Mouse (Mus musculus): Measurements from ENCODE around the gene Tmprss5.
A peak's percentile ranks its signal among the peaks of the same experiment; 100 is the strongest.

Gene Tmprss5

GRCm38 (mm10) chr9:49081107-49081506 lies at the start of gene Tmprss5:
Gene Tmprss5 (plus strand): TSS chr9:49081260.
- no peak for DNase-seq

GRCm38 (mm10) chr9:49034764-49035163 lies 46.3 kb upstream of the Tmprss5 start:
- no peak for DNase-seq

GRCm38 (mm10) chr9:49050901-49051300 lies 30.2 kb upstream of the Tmprss5 start:
- no peak for DNase-seq

- DNase-seq, result peak; percentile 55 to 57
These were observed 29.7 kb upstream of the Tmprss5 start for GRCm38 (mm10) chr9:49051349-49051748.

GRCm38 (mm10) chr9:49054028-49054427 lies 27.0 kb upstream of the Tmprss5 start:
- DNase-seq, result no peak

DNA sequence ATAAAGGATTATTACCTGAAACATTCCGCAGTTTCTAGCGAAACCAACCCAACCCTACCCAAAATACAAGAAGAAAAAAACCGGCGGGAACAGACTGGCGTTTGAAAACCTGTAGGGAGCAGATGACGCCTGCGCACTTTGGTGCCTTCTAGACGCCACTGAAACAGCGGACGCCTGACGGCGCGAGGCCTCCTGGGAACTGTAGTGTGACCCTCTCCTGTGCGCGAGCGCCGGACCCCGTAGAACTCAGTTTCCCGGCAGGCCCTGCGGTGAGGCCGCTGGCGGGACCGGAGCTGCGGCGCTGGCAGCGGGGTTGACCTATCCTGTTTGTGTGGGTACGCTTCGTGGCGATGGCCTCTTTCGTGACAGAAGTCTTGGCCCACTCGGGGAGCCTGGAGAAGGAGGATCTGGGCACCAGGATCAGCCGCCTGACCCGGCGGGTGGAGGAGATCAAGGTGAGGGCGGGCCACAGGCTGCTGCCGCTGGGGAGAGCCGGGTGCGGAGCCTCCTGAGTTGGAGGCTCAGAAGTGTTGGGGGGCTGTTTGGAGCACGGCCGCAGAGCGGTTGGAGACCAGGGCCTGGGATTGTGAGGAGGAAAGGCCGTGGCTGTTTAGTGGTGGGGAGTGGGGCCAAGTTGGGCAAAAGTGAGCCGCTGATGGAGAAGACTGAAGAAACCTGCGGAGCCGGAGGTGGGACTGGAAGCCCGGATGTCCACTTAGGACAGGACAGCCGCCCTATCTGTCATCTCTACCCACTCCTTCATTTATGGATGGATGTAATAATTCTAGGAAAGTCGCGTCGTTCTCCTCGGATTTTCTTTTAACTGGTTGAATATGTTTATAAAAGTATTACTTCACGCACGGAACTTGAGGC lies 25.5 kb upstream of the Tmprss5 start, which contains the start of gene Zw10:
TSS of gene Zw10 (plus strand) at position 281 of the 873 bp plus-strand sequence.
- DNase-seq, result peak; percentile 90 to 93

DNA sequence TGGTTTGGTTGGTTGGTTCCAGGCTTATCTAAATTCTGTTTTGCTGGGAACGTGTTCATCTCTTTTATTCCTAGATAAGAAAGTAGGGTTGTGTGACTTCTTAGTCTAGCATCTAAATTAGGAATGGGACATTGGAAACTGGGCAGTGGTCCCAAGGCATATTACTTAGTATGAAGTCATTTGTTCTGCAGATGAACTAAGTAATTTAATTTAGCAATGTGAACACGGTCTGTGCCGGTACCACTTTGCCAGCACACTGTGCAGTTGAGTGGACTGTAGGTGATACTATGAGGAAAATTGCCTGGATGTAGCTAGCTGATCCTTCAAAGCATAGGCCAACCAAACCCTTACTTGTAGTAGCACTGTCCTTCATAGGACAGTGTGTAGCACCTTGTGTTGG lies 4.2 kb upstream of the Tmprss5 start:
- DNase-seq, result no peak

DNA sequence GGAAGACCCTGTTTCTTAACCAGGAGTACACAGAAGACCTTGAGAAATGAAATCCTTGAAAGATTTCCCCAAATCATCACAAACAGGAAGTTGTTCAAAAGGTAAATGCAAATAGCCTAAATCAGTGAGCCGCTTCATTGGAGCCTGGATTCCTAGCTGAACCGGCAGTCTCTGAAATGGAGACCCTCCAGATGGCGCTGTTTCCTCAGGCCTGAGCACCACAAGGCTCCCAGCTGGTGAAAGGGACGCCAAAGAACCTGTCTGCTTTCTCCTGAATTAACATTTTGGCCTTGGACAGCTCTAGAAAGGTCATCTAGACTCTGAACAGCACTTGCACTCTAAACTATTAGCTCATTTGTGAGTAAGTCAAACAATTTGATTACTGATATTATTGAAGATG lies 501 bp downstream of the Tmprss5 start:
- DNase-seq, result peak; percentile 38 to 39

DNA sequence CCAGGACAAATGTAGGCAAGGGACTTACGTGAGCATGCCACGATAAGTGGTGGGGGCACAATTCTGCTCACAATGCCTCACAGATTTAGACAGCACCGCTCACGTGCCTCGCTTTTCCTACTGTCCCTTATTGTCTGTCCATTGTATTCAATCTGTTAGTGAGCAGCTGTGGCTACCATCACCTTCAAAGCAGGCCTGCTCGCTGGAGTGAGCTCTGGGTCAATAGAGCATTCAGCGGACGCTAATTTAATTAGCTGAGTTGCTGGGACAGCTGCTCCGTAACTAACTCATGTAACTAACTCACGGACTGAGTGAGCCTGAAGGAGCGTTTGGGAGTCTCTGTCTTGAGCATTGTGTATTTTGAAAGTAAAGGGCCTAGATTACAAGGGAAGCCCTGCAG lies 6.3 kb downstream of the Tmprss5 start:
- no peak for DNase-seq

GRCm38 (mm10) chr9:49098871-49099270 lies 17.8 kb downstream of the Tmprss5 start:
- no peak for DNase-seq

- DNase-seq, result no peak
These were observed 21.3 kb downstream of the Tmprss5 start for GRCm38 (mm10) chr9:49102328-49102727.

DNA sequence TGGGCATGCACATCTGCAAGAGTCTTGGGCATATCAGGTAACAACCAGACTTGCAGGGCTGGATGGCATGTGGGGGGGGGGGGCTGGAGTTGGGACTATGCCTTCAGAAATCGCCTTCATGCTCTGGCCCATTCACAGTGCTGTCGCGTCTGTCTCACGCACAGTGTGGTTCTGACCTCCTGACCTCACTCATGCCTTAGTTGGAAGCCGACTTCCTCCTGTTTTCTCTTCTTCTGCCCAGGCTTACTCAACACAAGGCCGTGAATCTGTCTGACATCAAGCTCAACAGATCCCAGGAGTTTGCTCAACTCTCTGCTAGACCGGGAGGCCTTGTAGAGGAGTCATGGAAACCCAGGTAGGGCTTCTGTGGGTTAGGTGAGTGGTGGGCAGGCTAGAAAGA lies 28.0 kb downstream of the Tmprss5 start:
- no peak for DNase-seq

- DNase-seq, result no peak
These were observed 29.6 kb downstream of the Tmprss5 start for GRCm38 (mm10) chr9:49110476-49111220.

GRCm38 (mm10) chr9:49111296-49111695 lies 30.2 kb downstream of the Tmprss5 start:
- DNase-seq, result no peak

DNA sequence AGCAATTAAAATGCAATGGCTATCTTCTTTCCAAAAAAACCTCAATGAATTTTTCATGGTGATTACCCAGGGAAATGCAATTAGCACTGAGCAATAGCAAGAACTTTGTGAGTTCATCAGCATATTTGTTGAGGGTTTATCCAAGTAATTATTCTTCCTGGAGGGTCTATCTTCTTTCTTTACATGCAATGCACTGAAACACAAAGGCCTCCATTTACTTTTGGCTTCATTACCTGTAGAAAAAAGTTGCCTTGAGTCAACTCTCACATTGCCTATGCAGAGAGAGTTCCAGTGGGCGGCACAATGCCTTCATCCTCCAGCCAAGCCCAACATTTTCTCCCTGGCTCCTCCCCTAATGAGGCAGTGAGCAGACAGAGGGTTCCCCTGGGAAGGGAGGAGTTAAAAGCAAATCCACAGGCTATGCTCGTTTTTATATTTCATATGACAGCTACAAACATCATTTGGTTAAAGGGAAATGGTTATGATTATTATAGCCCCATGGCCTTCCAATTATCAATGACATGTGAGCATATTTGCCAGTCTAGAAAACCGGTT lies 37.3 kb downstream of the Tmprss5 start:
- no peak for DNase-seq

DNA sequence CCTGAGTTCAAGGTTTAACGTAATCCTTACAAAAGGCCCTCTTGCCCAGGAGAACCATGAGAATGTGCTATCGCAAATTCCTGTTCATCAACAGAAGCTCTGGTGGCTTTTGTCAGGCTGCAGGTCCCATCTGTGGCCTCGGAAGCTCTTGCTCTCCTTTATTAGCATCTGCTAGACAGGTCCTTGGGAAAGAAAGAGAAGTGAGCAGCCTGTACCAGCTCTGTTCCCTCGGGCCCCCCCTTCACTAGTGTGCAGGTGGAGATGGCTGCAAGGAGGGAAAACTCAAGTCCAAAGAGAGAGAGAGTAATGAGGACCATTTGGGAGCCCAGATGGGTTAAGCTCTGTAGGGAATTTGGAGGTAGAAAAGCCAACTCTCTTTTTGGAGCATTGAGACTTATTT lies 38.7 kb downstream of the Tmprss5 start:
- DNase-seq, result no peak

- DNase-seq, result no peak
These were observed 44.6 kb downstream of the Tmprss5 start for GRCm38 (mm10) chr9:49125706-49126105.

DNA sequence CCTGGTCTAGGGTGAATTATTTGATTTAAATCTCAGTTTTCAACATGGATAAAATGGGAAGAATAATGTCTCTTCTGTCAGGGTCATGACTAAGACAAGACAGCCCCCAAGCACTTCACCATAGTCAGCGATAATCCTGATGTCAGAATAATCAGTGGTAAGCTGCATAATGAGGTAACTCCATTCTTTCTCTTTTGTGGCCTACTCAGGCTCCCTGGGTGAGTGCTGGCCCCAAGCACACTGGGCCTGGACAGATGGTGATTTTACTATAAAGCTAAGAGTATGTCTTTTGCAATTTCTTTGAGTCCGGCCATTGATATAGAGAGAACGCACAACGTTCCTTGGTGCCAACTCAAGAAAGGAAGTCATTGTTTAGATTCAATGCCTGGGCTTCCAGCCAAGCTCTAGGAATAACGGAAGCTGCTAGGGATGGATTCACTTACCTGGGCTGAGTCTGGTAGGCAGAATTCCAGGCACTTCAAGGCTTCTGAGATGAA lies 49.5 kb downstream of the Tmprss5 start:
- DNase-seq, result no peak

GRCm38 (mm10) chr9:49143841-49144240 lies 62.8 kb downstream of the Tmprss5 start:
- no peak for DNase-seq

DNA sequence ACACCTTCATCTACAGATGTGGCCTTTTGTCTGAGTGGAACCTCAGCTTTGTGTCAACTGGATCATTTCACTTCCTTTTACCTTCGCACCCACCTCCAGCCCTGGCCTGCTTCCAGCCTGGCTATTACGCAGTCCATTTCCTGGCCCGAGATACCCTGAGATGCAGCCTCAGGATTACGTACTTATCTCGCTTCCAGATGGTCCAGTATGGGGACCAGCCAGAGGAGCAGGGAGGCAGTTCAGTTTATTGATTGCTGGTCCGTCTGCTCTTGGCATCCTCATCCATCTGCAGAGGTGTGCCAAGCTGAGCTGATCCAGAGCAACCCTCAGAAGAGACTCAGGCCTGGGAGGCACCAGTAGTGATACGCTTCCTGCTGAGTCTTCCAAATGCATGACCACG lies 64.7 kb downstream of the Tmprss5 start:
- no peak for DNase-seq

DNA sequence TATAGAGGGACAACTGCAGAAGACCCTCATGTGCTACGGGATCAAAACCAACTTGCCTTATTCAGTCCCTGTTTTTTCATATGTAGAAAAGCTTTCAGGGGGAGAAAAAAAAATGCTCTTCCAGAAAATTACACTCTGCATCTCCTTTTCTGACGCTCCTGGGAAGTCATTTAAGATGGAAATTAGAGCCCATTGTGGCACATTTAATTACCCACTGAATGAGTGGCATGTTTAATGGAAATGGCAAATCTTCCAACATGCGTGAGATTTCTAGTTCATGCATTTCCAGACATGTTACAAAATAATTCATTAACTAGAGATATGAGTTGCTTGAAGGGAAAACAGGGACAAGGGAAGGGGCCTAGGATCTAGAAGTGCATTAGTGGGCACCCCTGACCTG lies 66.0 kb downstream of the Tmprss5 start:
- DNase-seq, result no peak

Data from thymus, postnatal 36 days (tissue).